Mouse (Mus musculus): Measurements from ENCODE around the gene Mmrn1. TPM values are rescaled to one million over a fixed set of nuclear protein-coding genes. Genes with fewer than 3 reads are reported as not detected.
A peak's percentile ranks its signal among the peaks of the same experiment; 100 is the strongest.
"Not testable (repeated sequence)": the region's sequence is repeated elsewhere in the genome, so short reads cannot be mapped to it uniquely, and the experiment has no call there.

The Mmrn1 gene
- 15.2 and 22.6 TPM in 2 replicates for total RNA-seq (2017)

DNA sequence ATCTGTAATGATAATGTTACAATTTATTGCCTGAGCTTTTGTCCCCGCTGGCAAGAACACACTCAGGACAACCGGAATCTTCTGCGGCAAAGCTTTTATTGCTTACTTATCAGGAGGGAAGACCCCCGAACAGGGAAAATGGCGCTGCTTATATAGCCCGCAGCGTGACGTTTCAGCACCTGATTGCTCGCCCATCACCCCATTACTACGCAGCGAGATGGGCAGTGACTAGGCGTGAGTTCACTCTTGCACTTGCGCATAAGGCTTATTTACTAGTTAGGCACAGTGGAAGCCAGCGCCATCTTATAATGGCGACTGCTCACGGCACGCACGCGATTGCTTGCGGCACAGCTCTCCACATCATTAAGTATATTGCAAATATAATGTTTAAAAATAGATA lies at the start of gene Mmrn1:
Gene Mmrn1, plus strand, starts transcription at position 301 of the 400 bp plus-strand sequence.
- not testable (repeated sequence) for ATAC-seq (replicated peaks; ENCODE audit: low read depth, poor library complexity, severe bottlenecking)

DNA sequence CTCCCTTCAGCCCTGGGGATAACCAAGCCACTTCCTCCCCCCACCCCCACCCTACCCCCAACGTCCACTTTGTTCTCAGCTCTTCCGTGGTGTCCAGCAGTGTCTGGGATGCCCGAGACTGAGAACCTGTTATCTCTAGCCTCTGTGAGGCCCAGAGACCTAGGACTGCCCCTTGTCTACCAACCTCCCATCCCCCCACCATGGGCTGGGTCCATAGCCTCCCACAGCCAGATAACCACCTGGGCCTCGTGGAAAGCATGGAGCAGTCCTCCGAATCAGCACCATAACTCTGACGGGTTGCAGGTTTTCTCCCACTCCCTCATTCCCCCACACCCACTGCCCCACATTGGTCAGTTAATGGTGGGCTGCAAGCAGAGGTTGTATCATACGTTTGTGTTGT lies 44.4 kb upstream of the Mmrn1 start:
- ATAC-seq (replicated peaks; ENCODE audit: low read depth, poor library complexity, severe bottlenecking): no peak

DNA sequence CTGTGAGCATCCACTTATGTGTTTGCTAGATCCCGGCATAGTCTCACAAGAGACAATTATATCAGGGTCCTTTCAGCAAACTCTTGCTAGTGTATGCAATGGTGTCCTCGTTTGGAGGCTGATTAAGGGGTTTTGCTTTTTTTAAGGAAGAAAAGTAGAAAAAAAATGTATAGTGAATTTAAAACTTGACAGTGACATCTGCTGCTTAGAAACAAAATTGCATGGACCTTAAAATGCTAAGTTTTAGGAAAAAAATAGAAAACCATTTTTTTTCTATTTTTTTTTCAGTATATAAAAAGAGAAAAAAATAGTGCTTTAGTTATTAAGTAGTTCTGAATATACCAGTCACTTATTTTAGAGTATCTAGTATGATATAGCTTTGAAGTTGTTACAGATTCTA lies 43.2 kb upstream of the Mmrn1 start:
- no peak for ATAC-seq (replicated peaks; ENCODE audit: low read depth, poor library complexity, severe bottlenecking)

DNA sequence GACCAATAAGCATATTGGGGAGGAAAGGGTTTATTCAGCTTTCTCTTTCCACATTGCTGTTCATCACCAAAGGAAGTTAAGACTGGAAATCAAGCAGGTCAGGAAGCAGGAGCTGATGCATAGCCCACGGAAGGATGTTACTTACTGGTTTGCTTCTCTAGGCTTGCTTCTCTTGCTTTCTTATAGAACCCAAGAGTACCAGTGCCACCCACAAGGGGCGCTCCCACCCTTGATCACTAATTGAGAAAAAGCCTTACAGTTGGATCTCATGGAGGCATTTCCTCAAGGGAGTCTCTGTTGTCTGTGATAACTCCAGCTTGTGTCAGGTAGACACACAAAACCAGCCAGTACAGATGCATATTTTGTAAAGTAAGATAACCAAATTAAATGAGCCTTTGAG lies 17.5 kb upstream of the Mmrn1 start:
- ATAC-seq (replicated peaks; ENCODE audit: low read depth, poor library complexity, severe bottlenecking): no peak

DNA sequence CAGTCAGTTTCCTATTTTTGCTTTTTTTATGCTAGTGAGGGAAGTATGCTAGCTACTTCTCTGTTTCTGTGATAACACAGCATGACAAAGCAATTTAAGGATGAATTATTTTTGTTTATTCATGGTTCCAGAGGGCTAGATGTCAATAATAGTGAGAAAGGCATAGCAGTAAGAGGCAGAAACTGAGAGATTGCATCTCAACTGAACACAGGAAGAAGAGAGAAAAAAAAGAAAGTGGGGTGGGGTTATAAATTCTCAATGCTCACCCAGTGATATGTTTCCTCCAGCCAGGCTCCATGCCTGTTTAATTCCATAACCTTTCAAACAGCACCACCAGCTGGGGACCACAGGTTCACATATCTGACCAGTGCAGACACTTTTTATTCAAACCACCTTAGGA lies 6.6 kb downstream of the Mmrn1 start:
- ATAC-seq (replicated peaks; ENCODE audit: low read depth, poor library complexity, severe bottlenecking): peak; percentile 74

DNA sequence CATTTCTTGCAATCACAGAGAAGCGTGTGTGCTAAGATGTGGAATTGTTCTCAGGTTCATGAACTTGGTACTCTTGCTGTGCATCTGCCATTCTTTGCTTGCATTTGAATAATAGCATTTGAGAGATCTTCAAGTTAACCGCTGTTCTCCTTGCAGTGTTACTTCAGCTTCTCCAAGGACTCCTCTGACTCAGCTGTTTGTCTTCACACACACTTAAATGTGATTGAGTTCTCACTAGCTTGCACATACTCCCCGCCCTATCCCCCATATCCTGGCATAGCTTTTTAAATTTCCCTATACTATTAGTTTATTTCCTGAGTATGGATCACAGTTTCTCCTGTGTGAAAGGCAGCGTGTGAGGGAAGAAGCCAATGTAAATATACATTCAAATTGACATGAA lies 10.1 kb downstream of the Mmrn1 start:
- peak; percentile 16 for ATAC-seq (replicated peaks; ENCODE audit: low read depth, poor library complexity, severe bottlenecking)

DNA sequence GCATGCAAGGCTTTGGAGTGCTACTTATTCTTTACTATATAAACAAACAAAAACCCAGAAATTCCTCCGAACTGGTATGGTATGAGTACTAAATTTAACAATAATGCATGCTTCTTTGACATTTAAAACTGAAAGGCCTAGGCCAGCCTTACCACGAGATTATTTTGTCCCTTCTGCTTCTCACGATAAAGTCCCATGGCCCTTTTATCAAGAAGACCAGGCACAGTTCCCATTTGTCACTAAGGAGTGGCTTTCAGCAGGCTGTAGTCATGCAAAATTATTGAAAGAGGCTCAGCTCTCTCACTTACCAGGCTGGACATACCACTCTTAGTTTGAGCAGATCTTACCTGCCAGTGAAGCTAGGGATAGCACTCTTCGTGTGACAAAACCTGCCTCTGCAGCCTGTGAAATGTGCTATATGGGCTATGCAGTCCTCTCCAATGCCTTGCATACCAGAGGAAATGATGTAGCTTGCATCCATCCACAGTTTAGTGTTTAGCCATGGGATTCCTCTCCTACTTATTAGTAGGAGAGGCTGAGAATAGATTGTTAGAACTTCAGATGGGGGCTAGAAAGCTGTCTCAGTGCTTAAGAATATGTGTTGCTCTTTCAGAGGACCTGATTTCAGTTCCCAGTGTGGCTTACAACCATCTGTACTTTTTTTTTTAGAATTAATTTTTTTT lies 10.8 kb downstream of the Mmrn1 start:
- ATAC-seq (replicated peaks; ENCODE audit: low read depth, poor library complexity, severe bottlenecking): peak; percentile 90

DNA sequence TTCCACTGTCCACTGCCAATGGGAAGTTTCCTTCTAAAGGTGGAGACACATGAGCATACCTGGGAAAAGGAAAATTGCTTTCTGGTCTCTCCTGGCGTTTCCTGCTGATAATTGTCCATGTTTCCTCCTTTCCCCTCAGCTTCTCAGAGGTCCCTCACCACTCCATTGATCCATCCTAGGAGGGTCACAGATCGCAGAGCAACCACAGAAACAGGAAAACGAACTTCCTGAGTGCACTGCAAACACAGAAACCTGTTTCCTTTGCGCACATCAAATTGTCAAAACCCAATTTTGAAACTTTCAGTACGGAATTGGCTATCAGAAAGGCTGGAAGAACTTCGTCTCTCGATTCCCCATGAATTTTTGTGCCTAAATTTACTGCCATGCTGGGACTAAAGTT lies 19.4 kb downstream of the Mmrn1 start:
- peak; percentile 60 for ATAC-seq (replicated peaks; ENCODE audit: low read depth, poor library complexity, severe bottlenecking)

DNA sequence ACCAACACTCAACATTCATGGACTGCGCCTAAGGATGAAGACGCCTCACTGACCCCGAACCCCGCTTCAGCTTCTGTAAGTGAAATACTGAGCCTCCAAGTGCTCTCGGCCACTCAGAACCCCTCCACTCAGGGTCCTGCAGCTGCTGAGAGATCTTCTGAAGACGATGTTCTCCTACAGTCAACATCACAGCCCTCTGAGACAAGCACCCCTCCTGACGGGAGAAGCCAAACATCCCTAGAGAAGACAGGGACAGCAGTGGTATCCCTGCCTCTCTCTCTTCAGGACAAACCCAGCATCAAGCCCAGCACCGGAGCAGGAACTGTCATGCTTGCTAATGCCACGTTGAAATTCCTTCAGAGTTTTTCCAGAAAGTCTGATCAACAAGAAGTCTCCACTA lies 19.8 kb downstream of the Mmrn1 start:
- ATAC-seq (replicated peaks; ENCODE audit: low read depth, poor library complexity, severe bottlenecking): peak; percentile 20

DNA sequence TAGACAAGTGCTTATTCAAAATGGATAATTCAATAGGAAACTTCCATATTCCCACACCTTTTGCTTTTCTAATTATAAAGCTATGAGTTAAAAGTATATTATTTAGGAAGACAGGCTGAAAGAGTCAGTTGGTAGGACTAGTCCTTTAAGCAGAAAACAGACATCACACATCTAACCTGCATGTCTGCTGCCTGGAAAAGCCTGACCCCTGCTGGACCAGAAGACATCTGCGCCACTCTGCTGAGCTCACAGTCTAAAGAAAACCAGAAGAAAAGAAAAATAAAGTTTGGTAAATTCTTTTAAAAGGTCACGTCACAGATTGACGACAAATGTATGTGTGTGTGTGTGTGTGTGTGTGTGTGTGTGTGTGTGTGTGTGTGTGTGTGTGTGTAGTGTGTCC lies 25.6 kb downstream of the Mmrn1 start:
- ATAC-seq (replicated peaks; ENCODE audit: low read depth, poor library complexity, severe bottlenecking): peak; percentile 98

DNA sequence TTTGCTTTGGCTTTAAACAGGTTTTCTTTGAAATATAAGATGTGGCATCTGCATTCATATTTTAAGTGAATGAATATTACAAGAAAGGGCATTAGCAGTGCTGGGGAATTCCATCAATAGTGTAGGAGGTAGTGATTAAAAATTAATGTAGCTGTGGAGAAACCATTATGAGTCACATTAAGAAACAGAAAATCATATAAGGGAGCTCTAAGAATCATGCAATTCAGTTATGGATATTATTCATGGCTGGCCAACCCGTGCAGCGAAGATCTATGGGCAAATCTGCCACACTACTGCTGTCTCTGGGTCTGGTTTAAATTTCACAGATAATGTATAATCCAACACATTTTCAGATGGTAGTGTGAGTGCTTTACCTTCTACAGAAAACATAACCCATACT lies 36.5 kb downstream of the Mmrn1 start:
- ATAC-seq (replicated peaks; ENCODE audit: low read depth, poor library complexity, severe bottlenecking): no peak

DNA sequence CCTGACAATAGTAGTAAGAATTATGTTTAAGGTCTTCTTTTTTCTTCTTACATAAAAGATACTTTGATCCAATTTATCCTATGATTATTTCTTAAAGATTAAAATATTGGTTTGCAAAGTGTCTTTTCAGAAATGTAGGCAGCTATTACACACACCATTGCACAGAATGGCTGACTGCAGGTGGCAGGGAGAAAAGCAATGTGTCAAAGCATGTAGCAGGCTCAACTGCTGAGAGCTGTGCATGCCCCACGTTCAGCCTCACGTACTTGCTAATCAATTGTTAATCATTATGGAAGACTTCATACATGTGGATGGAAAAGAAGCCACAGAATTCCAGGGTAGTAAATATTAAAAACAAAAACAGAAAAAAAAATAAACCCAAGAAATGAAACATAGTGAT lies 37.1 kb downstream of the Mmrn1 start:
- no peak for ATAC-seq (replicated peaks; ENCODE audit: low read depth, poor library complexity, severe bottlenecking)

DNA sequence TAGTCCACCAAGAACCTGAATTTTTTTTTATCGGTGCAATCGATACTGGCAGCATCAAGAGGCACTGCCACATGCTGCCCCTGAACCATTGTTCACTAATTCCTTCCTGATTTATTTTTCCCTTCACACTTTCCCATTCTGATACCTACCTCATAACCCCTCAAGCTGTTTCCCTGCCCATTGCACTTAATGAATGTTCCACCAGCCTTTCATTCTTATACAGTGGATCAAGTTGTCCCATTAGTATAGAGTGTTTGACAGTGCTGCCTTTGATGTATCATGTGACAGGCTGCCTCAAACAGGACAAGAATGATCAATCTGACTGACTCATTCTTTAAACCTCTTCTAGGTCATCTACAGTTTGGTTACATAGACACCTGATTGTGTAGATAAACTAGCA lies 37.9 kb downstream of the Mmrn1 start:
- no peak for ATAC-seq (replicated peaks; ENCODE audit: low read depth, poor library complexity, severe bottlenecking)

DNA sequence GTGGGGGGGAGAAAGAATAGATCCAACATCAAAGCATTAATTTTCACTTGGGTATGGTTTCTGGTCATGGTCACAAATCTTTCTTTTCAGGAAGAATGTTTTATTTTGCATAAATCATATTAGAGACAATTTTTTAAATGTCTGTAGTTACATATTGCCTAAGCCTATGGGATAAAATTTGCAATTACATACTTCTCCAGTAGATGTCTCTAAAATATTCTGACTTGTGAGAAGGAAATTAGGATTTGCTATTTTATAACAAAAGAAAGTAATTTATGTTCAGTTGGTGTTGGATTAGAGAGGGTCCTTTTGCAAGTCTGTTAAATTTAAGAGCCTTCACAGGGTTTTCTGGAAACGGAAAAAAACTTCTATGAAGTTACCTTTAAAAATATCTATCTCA lies 39.0 kb downstream of the Mmrn1 start:
- ATAC-seq (replicated peaks; ENCODE audit: low read depth, poor library complexity, severe bottlenecking): 0 out of 2 replicates have a peak, but pooled peaks have one; percentile 22

DNA sequence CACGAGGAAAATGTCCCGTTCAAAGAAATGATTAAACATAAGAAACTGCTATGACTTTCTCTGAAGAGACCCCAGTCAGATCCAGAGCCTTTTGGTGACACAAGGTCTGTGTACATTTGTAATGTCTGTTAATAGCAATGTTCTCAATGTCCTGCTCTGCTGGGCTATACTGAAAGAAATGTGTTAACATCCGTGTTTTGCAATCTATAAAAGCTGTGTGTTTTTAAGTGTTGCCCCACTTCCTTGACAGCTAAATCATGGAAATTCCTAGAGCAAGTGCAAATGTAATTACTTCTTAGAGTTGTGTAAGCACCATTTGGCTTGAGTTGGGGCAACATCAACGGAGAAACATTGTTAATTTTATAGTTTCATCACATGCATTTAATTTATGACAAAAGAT lies 42.2 kb downstream of the Mmrn1 start:
- no peak for ATAC-seq (replicated peaks; ENCODE audit: low read depth, poor library complexity, severe bottlenecking)

DNA sequence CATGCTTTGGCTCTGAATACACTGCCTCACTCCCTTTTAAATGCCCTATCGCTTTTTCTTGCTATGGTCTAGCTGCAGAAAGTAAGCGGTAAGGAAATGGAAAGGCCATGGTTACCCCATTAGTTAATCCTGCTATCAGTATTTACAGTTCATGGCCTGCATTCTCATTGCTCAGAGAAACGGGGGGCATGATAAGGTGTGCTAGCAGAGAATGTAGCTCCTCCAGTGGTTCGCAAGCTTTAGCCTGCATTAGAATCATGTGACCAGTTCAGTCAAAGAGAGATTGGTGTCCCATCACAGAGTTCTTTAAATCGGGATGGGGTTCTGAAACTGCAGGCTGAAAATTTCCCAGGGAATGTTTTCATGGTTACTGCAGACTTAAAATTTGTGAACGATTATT lies 44.6 kb downstream of the Mmrn1 start:
- no peak for ATAC-seq (replicated peaks; ENCODE audit: low read depth, poor library complexity, severe bottlenecking)

DNA sequence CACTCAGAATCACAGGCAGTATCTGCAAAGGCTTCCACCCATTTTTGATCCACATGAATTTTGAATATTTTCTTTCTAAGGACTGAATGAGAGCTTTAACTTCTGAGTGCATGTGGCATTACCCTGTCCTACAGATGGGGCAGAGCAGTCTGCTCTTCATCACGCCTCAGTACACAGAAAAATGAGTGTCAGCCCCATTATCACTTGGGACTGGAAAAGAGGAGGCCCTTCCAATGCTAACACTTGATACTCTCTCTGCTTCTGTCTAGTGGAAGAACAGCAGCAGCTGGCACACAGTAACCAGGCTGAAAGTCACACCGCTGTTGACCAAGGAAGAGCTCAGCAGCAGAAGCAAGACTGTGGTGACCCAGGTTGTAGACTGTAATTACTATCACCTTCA lies 46.0 kb downstream of the Mmrn1 start:
- ATAC-seq (replicated peaks; ENCODE audit: low read depth, poor library complexity, severe bottlenecking): no peak

DNA sequence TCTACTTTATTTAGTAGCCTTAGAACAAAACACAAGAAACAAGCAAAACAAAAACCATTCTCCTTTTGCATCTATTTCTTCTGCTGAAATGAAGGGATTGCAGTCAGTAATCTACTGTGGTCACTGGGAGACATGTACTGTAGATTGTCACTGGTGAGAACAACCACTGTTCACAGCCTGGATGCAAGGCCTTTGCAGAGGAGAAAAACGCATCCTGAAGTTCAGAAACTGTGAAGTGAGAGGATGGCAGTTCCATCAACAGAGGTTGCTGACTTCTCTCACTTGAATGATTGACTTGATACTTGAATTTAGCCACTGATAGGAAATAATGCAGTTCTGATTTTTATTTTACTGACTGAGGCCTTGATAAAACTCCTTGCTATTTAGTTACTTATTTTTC lies 53.8 kb downstream of the Mmrn1 start:
- no peak for ATAC-seq (replicated peaks; ENCODE audit: low read depth, poor library complexity, severe bottlenecking)

DNA sequence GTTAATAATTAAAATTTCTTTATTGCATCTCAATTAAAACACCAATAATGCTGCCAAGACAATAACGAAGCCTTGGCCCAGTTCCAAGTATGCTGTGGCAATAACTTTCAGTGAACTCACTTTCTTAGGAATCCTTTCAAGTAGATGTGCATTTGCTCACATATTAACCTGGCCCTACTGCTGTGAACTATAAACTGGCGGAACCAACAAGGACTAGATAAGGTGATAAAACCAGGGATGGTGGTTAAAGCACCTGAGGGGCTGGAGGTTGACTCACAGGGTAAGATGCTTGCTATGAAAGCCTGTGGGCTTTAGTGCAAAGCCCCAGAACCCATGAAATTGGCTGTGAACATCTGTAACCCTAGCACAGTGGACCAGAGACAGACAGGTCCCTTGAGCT lies 54.3 kb downstream of the Mmrn1 start:
- no peak for ATAC-seq (replicated peaks; ENCODE audit: low read depth, poor library complexity, severe bottlenecking)

DNA sequence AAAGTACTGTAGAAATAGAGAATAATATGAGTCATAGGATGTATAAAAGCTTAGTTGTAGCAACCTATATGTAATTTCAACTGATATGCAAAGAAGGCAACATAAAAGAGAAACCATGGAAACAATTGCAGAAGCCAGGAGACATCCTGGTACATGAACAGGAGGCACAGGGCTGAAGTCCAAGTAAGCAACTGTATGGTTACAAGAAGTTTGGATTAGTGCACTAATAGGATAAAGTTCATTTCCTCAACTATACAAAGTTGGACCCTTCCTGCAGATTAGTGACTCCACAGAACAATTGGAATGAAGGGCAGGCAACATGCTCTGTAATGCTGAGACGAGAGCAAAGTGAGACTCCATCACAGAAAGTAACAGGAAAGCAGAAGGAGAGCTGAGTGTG lies 59.6 kb downstream of the Mmrn1 start:
- no peak for ATAC-seq (replicated peaks; ENCODE audit: low read depth, poor library complexity, severe bottlenecking)

DNA sequence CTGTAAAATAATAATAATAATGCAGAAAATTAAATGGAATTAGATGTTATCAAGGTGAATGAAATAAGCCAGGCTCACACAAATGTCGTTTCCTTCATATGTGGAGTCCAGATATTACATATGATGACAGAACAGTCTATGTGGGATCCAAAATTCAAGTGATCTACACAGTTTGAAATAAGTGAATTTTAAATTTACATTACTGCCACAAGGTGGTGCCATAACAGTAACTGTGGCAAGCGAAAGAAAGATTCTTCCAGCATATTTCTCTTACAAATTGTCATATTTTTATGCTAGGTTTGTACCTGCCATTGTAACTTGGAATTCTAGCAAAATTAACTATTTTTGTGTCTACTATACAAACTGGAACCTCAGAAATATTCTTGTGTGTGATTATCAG lies 61.1 kb downstream of the Mmrn1 start:
- peak; percentile 56; the same call in 1 of the 2 replicates for ATAC-seq (replicated peaks; ENCODE audit: low read depth, poor library complexity, severe bottlenecking)

DNA sequence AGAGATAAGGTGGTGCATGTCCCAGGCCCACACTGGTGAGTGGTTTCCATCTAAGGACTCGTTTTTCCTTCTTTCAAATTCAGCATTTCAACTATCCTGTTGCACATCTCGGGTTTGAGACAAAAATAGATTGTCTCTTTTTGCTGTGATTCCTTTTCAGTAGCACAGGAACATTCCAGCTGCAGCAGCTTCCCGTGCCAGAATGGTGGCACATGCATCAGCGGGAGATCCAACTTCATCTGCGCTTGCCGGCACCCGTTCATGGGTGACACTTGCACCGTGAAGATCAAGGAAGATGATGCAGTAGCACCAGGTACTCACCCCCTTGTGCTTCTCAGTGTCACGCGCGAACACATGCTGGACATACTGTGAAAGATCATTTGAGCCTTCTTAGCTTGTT lies 62.1 kb downstream of the Mmrn1 start:
- ATAC-seq (replicated peaks; ENCODE audit: low read depth, poor library complexity, severe bottlenecking): no peak

DNA sequence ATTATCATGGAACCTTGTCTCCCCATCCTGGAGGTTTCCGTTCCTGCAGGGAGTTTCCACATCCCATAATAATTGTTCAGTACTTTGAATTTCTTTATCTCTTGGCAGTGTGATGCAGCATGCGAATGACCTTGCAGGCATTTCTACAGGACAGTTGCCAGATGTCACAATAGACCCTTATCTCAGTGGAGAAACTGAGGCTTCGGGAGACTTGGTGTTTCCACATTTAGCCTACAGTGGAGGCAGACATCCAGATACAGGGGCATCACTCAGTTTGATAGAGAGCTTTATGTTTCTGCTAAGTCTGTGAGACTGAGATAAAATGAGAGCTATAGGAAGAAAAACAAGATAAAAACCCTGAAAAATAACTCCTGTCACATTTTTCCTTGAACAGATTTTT lies 63.0 kb downstream of the Mmrn1 start:
- no peak for ATAC-seq (replicated peaks; ENCODE audit: low read depth, poor library complexity, severe bottlenecking)
